Mouse (Mus musculus): ENCODE measurements around the gene Tmem208. TPM values are rescaled to one million over a fixed set of nuclear protein-coding genes. Genes with fewer than 3 reads are reported as not detected.

The Tmem208 gene
- polyA plus RNA-seq, 1 experiment from 2014 or later: 99.0 TPM

DNA sequence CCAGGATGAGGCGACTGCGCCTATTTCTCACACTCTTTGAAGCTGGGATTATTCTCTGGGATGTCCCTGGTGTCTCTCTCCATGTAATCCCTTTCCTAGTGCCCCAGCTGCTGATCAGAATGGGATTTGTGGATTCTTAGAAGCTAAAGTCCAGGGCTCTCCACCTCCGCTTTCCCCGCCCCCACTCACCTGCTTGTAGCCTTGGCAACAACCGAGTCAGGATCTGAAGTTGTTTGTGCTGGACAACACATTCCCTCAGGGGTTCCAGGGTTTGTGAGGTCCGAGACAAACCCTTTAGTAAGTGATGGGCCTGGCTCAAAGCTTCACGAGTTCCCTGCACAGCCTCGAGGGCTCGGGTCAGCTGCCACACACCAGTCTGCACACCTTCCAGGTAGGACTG lies 31.4 kb upstream of the Tmem208 start:
- Histone ChIP-seq H3K27me3 (ENCODE audit: control insufficient read depth, insufficient read depth, low read length) (peaks cover 13% of the 10 kb centered on the region), H3K36me3 (ENCODE audit: control insufficient read depth, insufficient read depth, low read length) (peaks cover under 1% of the 10 kb centered on the region; the same call in 1 of the 2 replicates), H3K4me1 (ENCODE audit: control insufficient read depth, insufficient read depth, low read length) (peaks cover 13% of the 10 kb centered on the region), H3K27ac (replicated peaks; ENCODE audit: low read depth, low read length) (no peak overlapping the region), H3K9me3 (ENCODE audit: control insufficient read depth, low read length) (no peaks in the 10 kb centered on the region), H3K9ac (ENCODE audit: low read length) (no peak overlapping the region), H3K4me3 (ENCODE audit: low read depth, low read length) (no peak overlapping the region), H3K4me2 (ENCODE audit: low read depth, severe bottlenecking) (no peak overlapping the region)
- WGBS: 72% methylated on average over 9 of the region's 9 CpGs
- ATAC-seq (ENCODE audit: insufficient number of reproducible peaks, low FRiP score, low TSS enrichment, low read depth): no peak
- no peak for DNase-seq (ENCODE audit: low spot score)

DNA sequence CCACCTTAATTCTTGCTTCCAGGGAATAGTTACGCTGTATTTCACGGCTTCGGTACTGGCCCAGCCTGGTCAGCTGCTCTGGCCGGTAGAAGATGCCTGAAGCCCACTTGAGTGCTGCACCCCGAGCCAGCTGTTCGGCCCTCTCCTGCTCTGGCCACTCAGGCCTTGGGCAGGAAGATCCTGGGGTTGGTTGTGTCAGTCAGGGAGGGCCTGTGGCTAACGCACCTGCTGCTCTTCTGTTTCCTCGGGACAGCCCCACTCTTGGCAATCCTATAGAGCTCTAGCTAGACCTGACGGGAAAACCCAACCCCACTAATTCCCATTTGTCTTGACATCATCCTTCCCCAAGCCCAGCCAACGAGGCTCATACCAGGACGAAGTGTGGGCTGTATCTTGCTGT lies 30.9 kb upstream of the Tmem208 start:
- H3K9me3 ChIP-seq (ENCODE audit: control insufficient read depth, low read length): no peaks in the 10 kb centered on the region
- 66% methylated on average over 11 of the region's 11 CpGs for whole genome bisulfite sequencing
- H3K9ac ChIP-seq (ENCODE audit: low read length): no peak overlapping the region
- no peak for DNase-seq (ENCODE audit: low spot score)
- no peak overlapping the region for H3K4me3 ChIP-seq (ENCODE audit: low read depth, low read length)
- peaks cover 4% of the 10 kb centered on the region; the same call in 1 of the 2 replicates for H3K36me3 ChIP-seq (ENCODE audit: control insufficient read depth, insufficient read depth, low read length)
- H3K4me2 ChIP-seq (ENCODE audit: low read depth, severe bottlenecking): no peak overlapping the region; the same call in 1 of the 2 replicates
- H3K4me1 ChIP-seq (ENCODE audit: control insufficient read depth, insufficient read depth, low read length): peaks cover 10% of the 10 kb centered on the region
- H3K27ac ChIP-seq (replicated peaks; ENCODE audit: low read depth, low read length): no peak overlapping the region
- peaks cover 8% of the 10 kb centered on the region for H3K27me3 ChIP-seq (ENCODE audit: control insufficient read depth, insufficient read depth, low read length)
- ATAC-seq (ENCODE audit: insufficient number of reproducible peaks, low FRiP score, low TSS enrichment, low read depth): no peak

DNA sequence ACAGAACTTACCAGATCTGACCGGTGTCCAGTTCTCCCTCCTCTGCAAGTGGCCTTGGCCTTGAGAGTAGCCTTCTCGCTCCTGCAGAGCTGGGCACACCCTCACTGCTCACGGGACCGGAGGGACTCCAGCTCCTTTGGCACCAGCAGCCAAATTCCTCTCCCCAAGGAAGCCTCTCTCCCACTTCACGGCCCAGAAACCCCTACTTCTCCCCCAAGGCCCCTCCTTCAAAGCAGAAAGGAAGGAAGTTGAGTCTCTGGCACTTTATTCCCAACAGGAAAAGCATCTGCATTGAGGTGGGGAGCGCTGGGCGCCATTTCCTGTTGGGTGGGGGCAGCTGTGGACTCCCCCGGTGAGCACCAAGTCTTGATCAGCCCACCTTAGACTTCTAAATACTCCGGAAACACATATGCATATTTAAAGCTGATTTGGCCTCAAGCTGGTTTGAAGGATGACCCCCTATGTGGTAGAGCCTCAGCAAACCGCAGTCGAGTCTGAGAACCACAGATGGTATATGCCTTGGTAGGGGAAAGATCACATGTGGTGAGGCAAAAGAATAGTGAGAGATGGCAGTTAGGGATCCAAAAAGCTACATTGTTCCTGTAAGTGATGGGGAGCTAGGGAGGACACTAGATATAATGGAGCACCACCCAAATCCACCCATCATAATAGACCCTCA lies 30.1 kb upstream of the Tmem208 start, which contains the start of gene Exoc3l:
Gene Exoc3l, minus strand, starts transcription at position 207 of the 679 bp plus-strand sequence.
- peaks cover 10% of the 10 kb centered on the region; the same call in 1 of the 2 replicates for H3K36me3 ChIP-seq (ENCODE audit: control insufficient read depth, insufficient read depth, low read length)
- no peaks in the 10 kb centered on the region for H3K9me3 ChIP-seq (ENCODE audit: control insufficient read depth, low read length)
- WGBS: 65% methylated on average over 11 of the region's 11 CpGs
- H3K27me3 ChIP-seq (ENCODE audit: control insufficient read depth, insufficient read depth, low read length): peaks cover 2% of the 10 kb centered on the region; the same call in 1 of the 2 replicates
- no peak for DNase-seq (ENCODE audit: low spot score)
- H3K9ac ChIP-seq (ENCODE audit: low read length): no peak within 1 kb of the TSS
- H3K4me2 ChIP-seq (ENCODE audit: low read depth, severe bottlenecking): peak within 1 kb of the TSS; percentile 91
- H3K27ac ChIP-seq (replicated peaks; ENCODE audit: low read depth, low read length): no peak within 1 kb of the TSS
- H3K4me1 ChIP-seq (ENCODE audit: control insufficient read depth, insufficient read depth, low read length): peaks cover 10% of the 10 kb centered on the region
- peak within 1 kb of the TSS; percentile 99; the same call in 1 of the 2 replicates for H3K4me3 ChIP-seq (ENCODE audit: low read depth, low read length)
- ATAC-seq (ENCODE audit: insufficient number of reproducible peaks, low FRiP score, low TSS enrichment, low read depth): no peak

DNA sequence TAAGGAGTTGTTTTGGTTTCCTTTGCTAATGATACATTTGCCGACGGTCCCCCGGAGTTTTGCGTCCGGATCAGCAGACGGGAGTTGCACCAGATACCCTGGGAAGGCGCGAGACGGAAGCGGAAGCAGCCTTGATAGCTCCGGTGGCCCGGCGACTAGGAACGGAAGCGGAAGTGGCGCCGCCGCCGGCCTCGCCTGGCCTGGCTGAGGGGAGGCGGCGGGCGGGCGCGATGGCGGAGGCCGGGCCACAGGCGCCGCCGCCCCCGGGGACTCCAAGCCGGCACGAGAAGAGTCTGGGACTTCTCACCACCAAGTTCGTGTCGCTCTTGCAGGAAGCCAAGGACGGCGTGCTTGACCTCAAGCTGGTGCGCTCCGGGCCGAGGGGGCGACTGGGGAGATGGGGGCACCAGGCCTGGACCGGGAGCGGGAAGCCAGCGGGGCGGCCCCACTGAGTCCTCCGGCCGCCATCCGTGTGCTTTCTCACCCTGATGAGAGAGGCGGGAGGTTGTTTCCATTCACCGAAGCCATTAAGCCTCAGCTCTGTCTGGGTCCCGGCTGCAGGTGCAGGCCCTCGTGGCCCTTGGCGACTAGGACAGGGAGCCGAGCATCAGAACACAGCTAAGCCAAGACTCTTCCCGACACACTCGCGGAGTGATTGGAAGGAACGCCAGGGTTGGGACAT lies 28.5 kb upstream of the Tmem208 start, which contains the start of gene E2f4:
Gene E2f4, plus strand, starts transcription at position 153 of the 682 bp plus-strand sequence.
- H3K4me3 ChIP-seq (ENCODE audit: low read depth, low read length): peak within 1 kb of the TSS; percentile 99
- peaks cover 10% of the 10 kb centered on the region for H3K4me1 ChIP-seq (ENCODE audit: control insufficient read depth, insufficient read depth, low read length)
- ATAC-seq (ENCODE audit: insufficient number of reproducible peaks, low FRiP score, low TSS enrichment, low read depth) (peak; percentile 77), DNase-seq (ENCODE audit: low spot score) (peak; percentile 95)
- peaks cover 19% of the 10 kb centered on the region; the same call in 1 of the 2 replicates for H3K36me3 ChIP-seq (ENCODE audit: control insufficient read depth, insufficient read depth, low read length)
- 0% methylated on average over 58 of the region's 58 CpGs for whole genome bisulfite sequencing
- no peaks in the 10 kb centered on the region for H3K9me3 ChIP-seq (ENCODE audit: control insufficient read depth, low read length)
- H3K4me2 ChIP-seq (ENCODE audit: low read depth, severe bottlenecking): peak within 1 kb of the TSS; percentile 91
- H3K9ac ChIP-seq (ENCODE audit: low read length): peak within 1 kb of the TSS; percentile 84
- H3K27me3 ChIP-seq (ENCODE audit: control insufficient read depth, insufficient read depth, low read length): peaks cover 2% of the 10 kb centered on the region; the same call in 1 of the 2 replicates
- peak within 1 kb of the TSS; percentile 52; the same call in 1 of the 2 replicates for H3K27ac ChIP-seq (replicated peaks; ENCODE audit: low read depth, low read length)

DNA sequence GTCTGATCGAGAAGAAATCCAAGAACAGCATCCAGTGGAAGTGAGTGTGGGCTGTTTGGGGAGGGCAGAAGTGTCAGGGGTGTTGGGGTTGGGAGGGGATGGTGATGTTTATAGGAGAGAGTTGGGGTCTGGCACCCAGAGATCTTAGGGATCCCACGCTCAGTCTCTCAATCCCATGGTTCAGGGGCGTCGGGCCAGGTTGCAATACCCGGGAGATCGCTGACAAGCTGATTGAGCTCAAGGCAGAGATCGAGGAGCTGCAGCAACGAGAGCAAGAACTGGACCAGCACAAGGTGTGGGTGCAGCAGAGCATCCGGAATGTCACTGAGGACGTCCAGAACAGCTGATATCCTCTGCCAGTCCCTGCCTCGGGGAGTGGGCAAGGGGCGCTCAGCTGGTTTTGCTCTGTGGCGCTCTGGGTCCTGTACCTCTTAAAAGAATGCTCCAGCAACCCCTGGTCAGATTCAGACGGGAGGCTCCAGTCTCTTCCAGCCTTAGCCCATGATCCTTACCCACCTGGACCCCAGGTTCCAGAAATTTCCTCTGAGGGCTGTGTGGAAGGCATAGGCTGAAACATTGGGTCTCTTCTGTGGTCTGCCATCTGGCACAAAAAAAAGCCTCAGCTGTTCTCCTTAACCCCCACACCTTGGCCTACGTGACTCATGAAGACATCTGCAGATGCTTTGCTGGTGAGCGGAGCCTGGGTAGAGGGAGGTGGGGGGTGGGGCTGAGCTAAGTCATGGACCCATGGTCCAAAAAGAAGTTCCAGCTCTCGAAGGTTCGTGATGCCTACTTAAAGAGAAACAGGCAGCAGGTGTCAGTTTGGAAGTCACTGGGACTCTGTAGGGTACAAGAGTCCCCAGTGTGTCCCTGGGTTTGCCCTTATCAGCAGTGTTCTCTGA lies 27.6 kb upstream of the Tmem208 start:
- Histone ChIP-seq H3K4me1 (ENCODE audit: control insufficient read depth, insufficient read depth, low read length) (peaks cover 10% of the 10 kb centered on the region), H3K4me3 (ENCODE audit: low read depth, low read length) (peak overlapping the region; percentile 99), H3K9me3 (ENCODE audit: control insufficient read depth, low read length) (no peaks in the 10 kb centered on the region), H3K36me3 (ENCODE audit: control insufficient read depth, insufficient read depth, low read length) (peaks cover 22% of the 10 kb centered on the region; the same call in 1 of the 2 replicates), H3K27me3 (ENCODE audit: control insufficient read depth, insufficient read depth, low read length) (no peaks in the 10 kb centered on the region), H3K27ac (replicated peaks; ENCODE audit: low read depth, low read length) (no peak overlapping the region), H3K9ac (ENCODE audit: low read length) (peak overlapping the region; percentile 84), H3K4me2 (ENCODE audit: low read depth, severe bottlenecking) (peak overlapping the region; percentile 91)
- DNase-seq (ENCODE audit: low spot score): no peak
- ATAC-seq (ENCODE audit: insufficient number of reproducible peaks, low FRiP score, low TSS enrichment, low read depth): no peak
- 60% methylated on average over 18 of the region's 18 CpGs for WGBS

DNA sequence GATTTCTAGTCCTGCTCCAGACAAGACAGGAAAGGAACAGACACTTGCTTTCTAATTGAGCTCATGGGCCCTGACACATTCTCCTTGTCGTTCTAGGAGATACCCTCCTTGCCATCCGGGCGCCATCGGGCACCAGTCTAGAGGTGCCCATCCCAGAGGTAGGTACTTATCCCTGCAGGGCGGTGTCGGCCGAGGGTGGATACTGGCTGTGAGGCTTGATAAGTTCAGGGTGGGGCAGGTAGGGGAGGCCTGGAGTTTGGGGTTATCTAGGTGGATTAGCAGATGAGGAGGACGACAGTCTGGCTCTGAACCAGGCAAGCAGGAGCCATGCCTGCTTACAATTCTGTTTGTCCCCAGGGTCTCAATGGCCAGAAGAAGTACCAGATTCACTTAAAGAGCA lies 26.2 kb upstream of the Tmem208 start:
- H3K36me3 ChIP-seq (ENCODE audit: control insufficient read depth, insufficient read depth, low read length): peaks cover 22% of the 10 kb centered on the region; the same call in 1 of the 2 replicates
- no peaks in the 10 kb centered on the region for H3K27me3 ChIP-seq (ENCODE audit: control insufficient read depth, insufficient read depth, low read length)
- no peaks in the 10 kb centered on the region for H3K9me3 ChIP-seq (ENCODE audit: control insufficient read depth, low read length)
- no peak overlapping the region for H3K4me3 ChIP-seq (ENCODE audit: low read depth, low read length)
- WGBS: 91% methylated on average over 8 of the region's 8 CpGs
- no peak overlapping the region for H3K9ac ChIP-seq (ENCODE audit: low read length)
- no peak overlapping the region for H3K27ac ChIP-seq (replicated peaks; ENCODE audit: low read depth, low read length)
- no peak for ATAC-seq (ENCODE audit: insufficient number of reproducible peaks, low FRiP score, low TSS enrichment, low read depth)
- DNase-seq (ENCODE audit: low spot score): no peak
- no peak overlapping the region for H3K4me2 ChIP-seq (ENCODE audit: low read depth, severe bottlenecking)
- peaks cover 10% of the 10 kb centered on the region for H3K4me1 ChIP-seq (ENCODE audit: control insufficient read depth, insufficient read depth, low read length)

DNA sequence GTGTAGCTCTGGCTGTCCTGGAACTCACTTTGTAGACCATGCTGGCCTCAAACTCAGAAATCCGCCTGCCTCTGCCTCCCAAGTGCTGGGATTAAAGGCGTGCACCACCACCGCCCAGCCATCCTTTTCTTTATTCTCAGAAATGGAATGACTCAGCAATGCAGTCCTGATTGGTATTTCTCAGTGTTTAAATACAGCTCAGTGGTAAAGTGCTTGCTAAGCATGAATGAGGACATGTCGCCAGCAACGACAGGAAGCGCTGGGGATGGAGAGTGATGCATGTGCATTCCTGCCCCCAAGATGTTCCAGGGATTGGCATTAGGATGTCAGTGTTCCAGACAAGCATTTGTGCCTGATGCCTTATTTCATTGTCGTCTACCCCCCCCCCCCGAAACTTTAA lies 22.8 kb upstream of the Tmem208 start:
- Histone ChIP-seq H3K4me1 (ENCODE audit: control insufficient read depth, insufficient read depth, low read length) (peaks cover 18% of the 10 kb centered on the region), H3K9ac (ENCODE audit: low read length) (no peak overlapping the region), H3K9me3 (ENCODE audit: control insufficient read depth, low read length) (no peaks in the 10 kb centered on the region), H3K4me3 (ENCODE audit: low read depth, low read length) (no peak overlapping the region), H3K4me2 (ENCODE audit: low read depth, severe bottlenecking) (no peak overlapping the region), H3K36me3 (ENCODE audit: control insufficient read depth, insufficient read depth, low read length) (peaks cover 26% of the 10 kb centered on the region), H3K27ac (replicated peaks; ENCODE audit: low read depth, low read length) (no peak overlapping the region), H3K27me3 (ENCODE audit: control insufficient read depth, insufficient read depth, low read length) (no peaks in the 10 kb centered on the region)
- 92% methylated on average over 8 of the region's 8 CpGs for WGBS
- DNase-seq (ENCODE audit: low spot score) (no peak), ATAC-seq (ENCODE audit: insufficient number of reproducible peaks, low FRiP score, low TSS enrichment, low read depth) (no peak)

DNA sequence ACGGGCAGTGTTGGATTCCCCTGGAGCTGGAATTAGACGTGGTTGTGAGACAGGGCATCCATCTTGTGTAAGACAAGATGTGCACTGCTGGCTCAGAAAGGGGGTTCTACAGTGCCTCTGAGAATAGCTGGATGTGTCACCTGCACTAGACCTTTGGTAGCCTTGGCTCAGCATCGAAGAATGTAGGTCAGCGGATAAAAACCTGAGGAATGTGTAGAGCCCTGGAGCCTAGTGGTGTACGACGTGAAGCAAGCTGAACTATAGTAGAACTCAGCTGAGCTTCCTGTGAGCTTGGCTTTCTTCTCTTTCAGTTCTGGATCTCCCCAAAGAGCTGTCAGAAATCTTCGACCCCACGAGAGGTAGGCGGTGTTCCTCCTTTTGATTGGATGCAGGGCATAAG lies 22.3 kb upstream of the Tmem208 start:
- ATAC-seq (ENCODE audit: insufficient number of reproducible peaks, low FRiP score, low TSS enrichment, low read depth): no peak
- H3K36me3 ChIP-seq (ENCODE audit: control insufficient read depth, insufficient read depth, low read length): peaks cover 31% of the 10 kb centered on the region
- H3K27me3 ChIP-seq (ENCODE audit: control insufficient read depth, insufficient read depth, low read length): no peaks in the 10 kb centered on the region
- H3K9me3 ChIP-seq (ENCODE audit: control insufficient read depth, low read length): no peaks in the 10 kb centered on the region
- no peak for DNase-seq (ENCODE audit: low spot score)
- peaks cover 13% of the 10 kb centered on the region for H3K4me1 ChIP-seq (ENCODE audit: control insufficient read depth, insufficient read depth, low read length)
- no peak overlapping the region for H3K4me3 ChIP-seq (ENCODE audit: low read depth, low read length)
- 85% methylated on average over 9 of the region's 9 CpGs for WGBS
- no peak overlapping the region for H3K9ac ChIP-seq (ENCODE audit: low read length)
- H3K4me2 ChIP-seq (ENCODE audit: low read depth, severe bottlenecking): no peak overlapping the region
- H3K27ac ChIP-seq (replicated peaks; ENCODE audit: low read depth, low read length): no peak overlapping the region

All from limb, embryonic 11.5 days (tissue).